8 mouse cellular contexts compared by ENCODE assay signal in genomic region chr2:73540450-73541162, GRCm38 (mm10). TPM values are rescaled to one million over a fixed set of nuclear protein-coding genes. Genes with fewer than 3 reads are reported as not detected.
DNase-seq lines count a peak whose midpoint lies in the region; ATAC-seq and TF ChIP-seq lines count a peak whose summit lies in the region.

No protein-coding gene starts in this region.

- peak; percentile 6 for DNase-seq in thymus, adult 2 months
- DNase-seq in thymus, adult 18-20 months: no peak
- no peak for DNase-seq in liver, embryonic 13.5 days
- peak; percentile 61 to 72 for DNase-seq in spleen, postnatal 36 days (ENCODE audit: low spot score in 2 of 2)
- DNase-seq in ovary, postnatal 14 days (ENCODE audit: low spot score): no peak
- no peak for DNase-seq in testis, postnatal 10 days (ENCODE audit: low spot score)
- DNase-seq in cerebellum, adult 11-12 months: no peak

- WGBS in thymus, adult 2 months: 4% methylated on average over 16 of the region's 16 CpGs
- 12% methylated on average over 16 of the region's 16 CpGs for WGBS in embryonic facial prominence, embryonic 15.5 days
- WGBS in liver, embryonic 13.5 days (ENCODE audit: insufficient replicate concordance): 11% methylated on average over 16 of the region's 16 CpGs

- peak overlapping the region; percentile 29 for H3K4me3 ChIP-seq in thymus, adult 2 months (ENCODE audit: control insufficient read depth, insufficient read depth, low read length)
- 0 out of 2 replicates have a peak overlapping the region, but pooled peaks have one; percentile 3 for H3K4me3 ChIP-seq in embryonic facial prominence, embryonic 15.5 days (replicated peaks)
- peak overlapping the region; percentile 30 for H3K4me3 ChIP-seq in liver, embryonic 13.5 days (replicated peaks)

- no peak for TF ChIP-seq CTCF in thymus, adult 2 months (IDR thresholded peaks at IDR 0.05; ENCODE audit: borderline replicate concordance, control insufficient read depth, extremely low read depth, insufficient read depth, low read length, poor library complexity)

- H3K36me3 ChIP-seq in thymus, adult 2 months (ENCODE audit: control insufficient read depth, insufficient read depth, low read length): no peaks in the 10 kb centered on the region
- H3K36me3 ChIP-seq in embryonic facial prominence, embryonic 15.5 days: no peaks in the 10 kb centered on the region
- H3K36me3 ChIP-seq in liver, embryonic 13.5 days: no peaks in the 10 kb centered on the region

- no peaks in the 10 kb centered on the region for H3K27me3 ChIP-seq in thymus, adult 2 months (ENCODE audit: control insufficient read depth, insufficient read depth, low read length)
- no peaks in the 10 kb centered on the region for H3K27me3 ChIP-seq in embryonic facial prominence, embryonic 15.5 days
- peaks cover 9% of the 10 kb centered on the region for H3K27me3 ChIP-seq in liver, embryonic 13.5 days

- peak overlapping the region; percentile 33 for H3K4me2 ChIP-seq in embryonic facial prominence, embryonic 15.5 days (replicated peaks)
- H3K4me2 ChIP-seq in liver, embryonic 13.5 days: peak overlapping the region; percentile 55

- no peak for TF ChIP-seq POLR2A in thymus, adult 2 months (IDR thresholded peaks at IDR 0.05; ENCODE audit: control insufficient read depth, extremely low read depth, insufficient read depth, low read length, poor library complexity)

- H3K27ac ChIP-seq in thymus, adult 2 months (ENCODE audit: control insufficient read depth, insufficient read depth, low read length): no peak overlapping the region
- 0 out of 2 replicates have a peak overlapping the region, but pooled peaks have one; percentile 14 for H3K27ac ChIP-seq in embryonic facial prominence, embryonic 15.5 days (replicated peaks)
- no peak overlapping the region for H3K27ac ChIP-seq in liver, embryonic 13.5 days

- no peaks in the 10 kb centered on the region for H3K9me3 ChIP-seq in embryonic facial prominence, embryonic 15.5 days (replicated peaks)
- H3K9me3 ChIP-seq in liver, embryonic 13.5 days (replicated peaks): no peaks in the 10 kb centered on the region

- H3K4me1 ChIP-seq in thymus, adult 2 months (replicated peaks; ENCODE audit: control insufficient read depth, insufficient read depth, low read length): peaks cover 12% of the 10 kb centered on the region
- H3K4me1 ChIP-seq in embryonic facial prominence, embryonic 15.5 days: peaks cover 17% of the 10 kb centered on the region
- peaks cover 8% of the 10 kb centered on the region for H3K4me1 ChIP-seq in liver, embryonic 13.5 days (replicated peaks)

- ATAC-seq in embryonic facial prominence, embryonic 15.5 days (ENCODE audit: insufficient number of reproducible peaks, low FRiP score, low TSS enrichment, low read depth): no peak
- no peak for ATAC-seq in liver, embryonic 13.5 days (ENCODE audit: low read depth)

- 0 out of 2 replicates have a peak overlapping the region, but pooled peaks have one; percentile 4 for H3K9ac ChIP-seq in embryonic facial prominence, embryonic 15.5 days
- 0 out of 2 replicates have a peak overlapping the region, but pooled peaks have one; percentile 19 for H3K9ac ChIP-seq in liver, embryonic 13.5 days

RNA-seq across cellular contexts. Expression of gene Wipf1, which starts 11.1 kb away (rescaled TPM):
- 56.6 and 68.0 TPM in 2 replicates for polyA plus RNA-seq in thymus, adult 2 months (2012; rRNA removed)
- polyA plus RNA-seq in embryonic facial prominence, embryonic 15.5 days (2015; fragmentation: Nextera tagmentation; extraction: Ambion mirVana): 17.5 and 20.0 TPM in 2 replicates
- polyA plus RNA-seq in liver, embryonic 13.5 days (2015; fragmentation: Nextera tagmentation; extraction: Ambion mirVana): 3.4 and 4.6 TPM in 2 replicates

RNA-seq across cellular contexts. Expression of gene Chrna1, which starts 39.5 kb away (rescaled TPM):
- 0.05 and 0.07 TPM in 2 replicates for polyA plus RNA-seq in thymus, adult 2 months (2012; rRNA removed)
- polyA plus RNA-seq in embryonic facial prominence, embryonic 15.5 days (2015; fragmentation: Nextera tagmentation; extraction: Ambion mirVana): 14.1 and 19.8 TPM in 2 replicates
- 0.39 and 0.44 TPM in 2 replicates for polyA plus RNA-seq in liver, embryonic 13.5 days (2015; fragmentation: Nextera tagmentation; extraction: Ambion mirVana)

Comparison
In these comparisons a context has a peak if more than half of its experiments do, and no peak if none do; other contexts are left out.
1. DNase-seq: peak in thymus, adult 2 months (single experiment) and spleen, postnatal 36 days (2 of 2); none in thymus, adult 18-20 months (0 of 2), liver, embryonic 13.5 days (single experiment), ovary, postnatal 14 days (single experiment), testis, postnatal 10 days (single experiment) and cerebellum, adult 11-12 months (single experiment).
2. RNA of gene Chrna1, which starts 39.5 kb away (polyA plus RNA-seq): 14.1 to 19.8 TPM in embryonic facial prominence, embryonic 15.5 days; 0.39 to 0.44 TPM in liver, embryonic 13.5 days and 0.05 to 0.07 TPM in thymus, adult 2 months; every median in the first group is over 10 times any median in the second.
3. Peak in every context shown above with its lines, with median percentiles within 50 percentile points of each other: H3K4me3 ChIP-seq.